Mouse (Mus musculus) left cerebral cortex, adult 6 months (tissue): ENCODE measurements around the gene Ifna15. TPM values are rescaled to one million over a fixed set of nuclear protein-coding genes. Genes with fewer than 3 reads are reported as not detected.

Experiments used
- long read RNA-seq, 2 experiments: library from polyadenylated mRNA; unstranded; transcript quantifications; one replicate each; pipeline ENCODE4 v2.0.0; 2019 to 2020
- polyA plus RNA-seq: library from polyadenylated mRNA; unstranded; fragments of <200 nt; fragmentation: Nextera tagmentation; gene quantifications from 2 replicates; pipeline ENCODE4 v1.2.3, GENCODE M21; 2021

Ifna15 gene
- polyA plus RNA-seq = not detected in 2 replicates
- long read RNA-seq, experiment 1 = 0 reads
- long read RNA-seq, experiment 2 = 0 reads

GRCm38 (mm10) chr4:88558145-88558544 is at the start of gene Ifna15:
Ifna15 (minus strand) TSS chr4:88558245.

GRCm38 (mm10) chr4:88603276-88603675 is 45.2 kb upstream of the Ifna15 start, which contains the start of gene Ifna12:
Ifna12 (minus strand) TSS chr4:88603376.

GRCm38 (mm10) chr4:88592285-88592684 is 34.2 kb upstream of the Ifna15 start, which contains the start of gene Ifna9:
Ifna9 (minus strand) TSS chr4:88592385.

GRCm38 (mm10) chr4:88571698-88572097 is 13.7 kb upstream of the Ifna15 start, which contains the start of gene Ifna14:
Ifna14 (minus strand) TSS chr4:88571798.

GRCm38 (mm10) chr4:88522674-88523073 is 35.4 kb downstream of the Ifna15 start, which contains the start of gene Ifnb1:
Ifnb1 (minus strand) TSS chr4:88522774.

Other genes with a start within 250 kb of the Ifna15 start
- gene Hacd4, start 119.3 kb downstream of the Ifna15 start, polyA plus RNA-seq = 1.4 and 2.1 TPM in 2 replicates
- gene Ifnb1, start 35.5 kb downstream of the Ifna15 start, polyA plus RNA-seq = not detected in 2 replicates
- gene Ifna14, start 13.6 kb upstream of the Ifna15 start, polyA plus RNA-seq = not detected in 2 replicates
- gene Ifna9, start 34.1 kb upstream of the Ifna15 start, polyA plus RNA-seq = not detected in 2 replicates
- gene Ifna12, start 45.1 kb upstream of the Ifna15 start, polyA plus RNA-seq = not detected in 2 replicates
- gene C87499, start 76.2 kb upstream of the Ifna15 start, polyA plus RNA-seq = not detected in 2 replicates
- not detected in 2 replicates for gene Ifna13, start 86.2 kb upstream of the Ifna15 start, polyA plus RNA-seq
- not detected in 2 replicates for gene Ifna16, start 118.7 kb upstream of the Ifna15 start, polyA plus RNA-seq
- gene Ifna2, start 125.7 kb upstream of the Ifna15 start, polyA plus RNA-seq = not detected in 2 replicates
- not detected in 2 replicates for gene Ifnab, start 133.1 kb upstream of the Ifna15 start, polyA plus RNA-seq
- 1.0 and 1.5 TPM in 2 replicates for gene Gm26566, start 163.6 kb upstream of the Ifna15 start, polyA plus RNA-seq
- gene Klhl9, start 164.2 kb upstream of the Ifna15 start, polyA plus RNA-seq = 57.9 and 73.6 TPM in 2 replicates
- gene Gm13271, start 196.6 kb upstream of the Ifna15 start, polyA plus RNA-seq = not detected in 2 replicates
- not detected in 2 replicates for gene Gm13283, start 201.9 kb upstream of the Ifna15 start, polyA plus RNA-seq
- not detected in 2 replicates for gene Gm13290, start 215.6 kb upstream of the Ifna15 start, polyA plus RNA-seq
- not detected in 2 replicates for gene Gm13289, start 218.7 kb upstream of the Ifna15 start, polyA plus RNA-seq
- not detected in 2 replicates for gene Gm13272, start 221.6 kb upstream of the Ifna15 start, polyA plus RNA-seq
- gene Ifnz, start 223.9 kb upstream of the Ifna15 start, polyA plus RNA-seq = not detected in 2 replicates
- gene Gm13276, start 227.5 kb upstream of the Ifna15 start, polyA plus RNA-seq = not detected in 2 replicates
- not detected in 2 replicates for gene Gm13277, start 230.4 kb upstream of the Ifna15 start, polyA plus RNA-seq
- not detected in 2 replicates for gene Gm13278, start 233.3 kb upstream of the Ifna15 start, polyA plus RNA-seq
- not detected in 2 replicates for gene Gm13275, start 236.2 kb upstream of the Ifna15 start, polyA plus RNA-seq
- not detected in 2 replicates for gene Gm13279, start 239.2 kb upstream of the Ifna15 start, polyA plus RNA-seq
- not detected in 2 replicates for gene Gm13285, start 241.4 kb upstream of the Ifna15 start, polyA plus RNA-seq
- not detected in 2 replicates for gene Gm13287, start 245.0 kb upstream of the Ifna15 start, polyA plus RNA-seq
- gene Gm13288, start 247.3 kb upstream of the Ifna15 start, polyA plus RNA-seq = not detected in 2 replicates